Mouse (Mus musculus): ENCODE results near the gene Wdr54.

- no peak for TF ChIP-seq POLR2A (IDR thresholded peaks at IDR 0.05; ENCODE audit: extremely low read depth, insufficient read depth, low read length)
- TF ChIP-seq CTCF (IDR thresholded peaks at IDR 0.05; ENCODE audit: extremely low read depth, insufficient read depth, low read length): no peak
Measured at GRCm38 (mm10) chr6:83138056-83138455, 18.1 kb downstream of the Wdr54 start.
